Mouse (Mus musculus): ENCODE measurements at regions not wholly inside any gene's neighbourhood (a gene's known extent, or its start where the extent isn't known, plus 50 kb on each side); places are given as distances from the start of the nearest gene placed in this dataset.

GRCm38 (mm10) chr16:31529284-31529958, 107.3 kb downstream of the Bdh1 start:
- Histone ChIP-seq H3K27me3 (ENCODE audit: control insufficient read depth, insufficient read depth, low read length) (no peaks in the 10 kb centered on the region), H3K36me3 (ENCODE audit: control insufficient read depth, insufficient read depth, low read length) (no peaks in the 10 kb centered on the region), H3K4me1 (ENCODE audit: control insufficient read depth, insufficient read depth, insufficient read length) (no peaks in the 10 kb centered on the region), H3K27ac (ENCODE audit: insufficient read depth, low read length) (no peak overlapping the region), H3K4me3 (ENCODE audit: extremely low read depth, insufficient read depth, insufficient read length) (no peak overlapping the region)
- no peak for DNase-seq (ENCODE audit: low read depth in 1 of 2, low spot score in 2 of 2)
- TF ChIP-seq POLR2A (IDR thresholded peaks at IDR 0.05; ENCODE audit: low read depth, low read length) (no peak), CTCF (IDR thresholded peaks at IDR 0.05; ENCODE audit: extremely low read depth, insufficient read depth, insufficient read length, insufficient replicate concordance) (no peak)
- 93% methylated on average over 13 of the region's 13 CpGs for WGBS

- TF ChIP-seq CTCF (IDR thresholded peaks at IDR 0.05; ENCODE audit: extremely low read depth, insufficient read depth, insufficient read length, insufficient replicate concordance) (no peak), POLR2A (IDR thresholded peaks at IDR 0.05; ENCODE audit: low read depth, low read length) (no peak)
- no peak for DNase-seq (ENCODE audit: low read depth in 1 of 2, low spot score in 2 of 2)
- Histone ChIP-seq H3K36me3 (ENCODE audit: control insufficient read depth, insufficient read depth, low read length) (no peaks in the 10 kb centered on the region), H3K4me1 (ENCODE audit: control insufficient read depth, insufficient read depth, insufficient read length) (no peaks in the 10 kb centered on the region), H3K27me3 (ENCODE audit: control insufficient read depth, insufficient read depth, low read length) (no peaks in the 10 kb centered on the region), H3K4me3 (ENCODE audit: extremely low read depth, insufficient read depth, insufficient read length) (no peak overlapping the region), H3K27ac (ENCODE audit: insufficient read depth, low read length) (no peak overlapping the region)
- 93% methylated on average over 8 of the region's 8 CpGs for WGBS
Observed at GRCm38 (mm10) chr16:31530090-31530489, 108.0 kb downstream of the Bdh1 start.

GRCm38 (mm10) chr16:31533196-31533777, 111.2 kb downstream of the Bdh1 start:
- no peak overlapping the region for H3K4me3 ChIP-seq (ENCODE audit: extremely low read depth, insufficient read depth, insufficient read length)
- WGBS: 68% methylated on average over 6 of the region's 6 CpGs
- TF ChIP-seq CTCF (IDR thresholded peaks at IDR 0.05; ENCODE audit: extremely low read depth, insufficient read depth, insufficient read length, insufficient replicate concordance) (no peak), POLR2A (IDR thresholded peaks at IDR 0.05; ENCODE audit: low read depth, low read length) (no peak)

GRCm38 (mm10) chr16:31534923-31535523, 112.9 kb downstream of the Bdh1 start:
- H3K4me3 ChIP-seq (ENCODE audit: extremely low read depth, insufficient read depth, insufficient read length): no peak overlapping the region
- H3K27ac ChIP-seq (ENCODE audit: insufficient read depth, low read length): no peak overlapping the region; the same call in 1 of the 2 replicates
- no peak for DNase-seq (ENCODE audit: low read depth in 1 of 2, low spot score in 2 of 2)
- WGBS: 89% methylated on average over 4 of the region's 4 CpGs
- H3K4me1 ChIP-seq (ENCODE audit: control insufficient read depth, insufficient read depth, insufficient read length): no peaks in the 10 kb centered on the region
- H3K36me3 ChIP-seq (ENCODE audit: control insufficient read depth, insufficient read depth, low read length): no peaks in the 10 kb centered on the region
- TF ChIP-seq POLR2A (IDR thresholded peaks at IDR 0.05; ENCODE audit: low read depth, low read length): no peak
- no peak for TF ChIP-seq CTCF (IDR thresholded peaks at IDR 0.05; ENCODE audit: extremely low read depth, insufficient read depth, insufficient read length, insufficient replicate concordance)
- H3K27me3 ChIP-seq (ENCODE audit: control insufficient read depth, insufficient read depth, low read length): no peaks in the 10 kb centered on the region

More at GRCm38 (mm10) chr16:31533196-31533777, 111.2 kb downstream of the Bdh1 start:
- DNase-seq (ENCODE audit: low read depth in 1 of 2, low spot score in 2 of 2): no peak
- Histone ChIP-seq H3K4me1 (ENCODE audit: control insufficient read depth, insufficient read depth, insufficient read length) (no peaks in the 10 kb centered on the region), H3K36me3 (ENCODE audit: control insufficient read depth, insufficient read depth, low read length) (no peaks in the 10 kb centered on the region), H3K27me3 (ENCODE audit: control insufficient read depth, insufficient read depth, low read length) (no peaks in the 10 kb centered on the region), H3K27ac (ENCODE audit: insufficient read depth, low read length) (no peak overlapping the region)

GRCm38 (mm10) chr16:31536328-31536727, 114.2 kb downstream of the Bdh1 start:
- no peaks in the 10 kb centered on the region for H3K36me3 ChIP-seq (ENCODE audit: control insufficient read depth, insufficient read depth, low read length)
- TF ChIP-seq POLR2A (IDR thresholded peaks at IDR 0.05; ENCODE audit: low read depth, low read length): no peak
- no peak for TF ChIP-seq CTCF (IDR thresholded peaks at IDR 0.05; ENCODE audit: extremely low read depth, insufficient read depth, insufficient read length, insufficient replicate concordance)
- no peak overlapping the region for H3K27ac ChIP-seq (ENCODE audit: insufficient read depth, low read length)
- H3K27me3 ChIP-seq (ENCODE audit: control insufficient read depth, insufficient read depth, low read length): no peaks in the 10 kb centered on the region
- 95% methylated on average over 3 of the region's 3 CpGs for WGBS
- H3K4me1 ChIP-seq (ENCODE audit: control insufficient read depth, insufficient read depth, insufficient read length): no peaks in the 10 kb centered on the region
- H3K4me3 ChIP-seq (ENCODE audit: extremely low read depth, insufficient read depth, insufficient read length): no peak overlapping the region
- no peak for DNase-seq (ENCODE audit: low read depth in 1 of 2, low spot score in 2 of 2)

- TF ChIP-seq POLR2A (IDR thresholded peaks at IDR 0.05; ENCODE audit: low read depth, low read length) (no peak), CTCF (IDR thresholded peaks at IDR 0.05; ENCODE audit: extremely low read depth, insufficient read depth, insufficient read length, insufficient replicate concordance) (no peak)
- Histone ChIP-seq H3K36me3 (ENCODE audit: control insufficient read depth, insufficient read depth, low read length) (no peaks in the 10 kb centered on the region), H3K27ac (ENCODE audit: insufficient read depth, low read length) (no peak overlapping the region), H3K4me3 (ENCODE audit: extremely low read depth, insufficient read depth, insufficient read length) (no peak overlapping the region), H3K27me3 (ENCODE audit: control insufficient read depth, insufficient read depth, low read length) (0 out of 2 replicates have a peak, but pooled peaks cover 3% of the 10 kb centered on the region), H3K4me1 (ENCODE audit: control insufficient read depth, insufficient read depth, insufficient read length) (no peaks in the 10 kb centered on the region)
- DNase-seq (ENCODE audit: low read depth in 1 of 2, low spot score in 2 of 2): no peak
- 85% methylated on average over 3 of the region's 3 CpGs for WGBS
Observed at GRCm38 (mm10) chr16:31538606-31539005, 116.5 kb downstream of the Bdh1 start.
